Mouse (Mus musculus) liver, adult 2 months (tissue): Measurements from ENCODE around the gene Ddo. TPM values are rescaled to one million over a fixed set of nuclear protein-coding genes. Genes with fewer than 3 reads are reported as not detected.

Source experiments
- DNase-seq: peaks from one replicate; pipeline ENCODE4 v3.0.0-alpha.2; 2011; ENCODE audit warnings: low read depth, low spot score; ENCODE audit errors: extremely low read depth
- H3K27ac ChIP-seq: fragments of 200-500 bp; replicated peaks from 2 replicates; pipeline ENCODE4 v1.5.1; 2012; ENCODE audit warnings: low read depth, mild to moderate bottlenecking, control low read depth, inconsistent platforms, low read length; ENCODE audit not compliant: insufficient read depth
- H3K27me3 ChIP-seq: fragments of 200-500 bp; 2 replicates; pipeline ENCODE4 v1.6.1; 2012; ENCODE audit warnings: mild to moderate bottlenecking, moderate library complexity, low read length, inconsistent platforms; ENCODE audit not compliant: control insufficient read depth, insufficient read depth
- H3K36me3 ChIP-seq: fragments of 200-500 bp; 2 replicates; pipeline ENCODE4 v1.6.1; 2012; ENCODE audit warnings: low read length, inconsistent platforms; ENCODE audit not compliant: control insufficient read depth, insufficient read depth
- H3K4me1 ChIP-seq: fragments of 200-500 bp; 2 replicates; pipeline ENCODE4 v1.6.1; 2011; ENCODE audit warnings: low read length; ENCODE audit not compliant: control insufficient read depth, insufficient read depth
- H3K4me3 ChIP-seq: fragments of 200-500 bp; 2 replicates; pipeline ENCODE4 v1.5.1; 2011; ENCODE audit warnings: low read depth, mild to moderate bottlenecking, control low read depth, low read length, moderate library complexity; ENCODE audit not compliant: insufficient read depth
- H3K79me2 ChIP-seq: fragments of 200-500 bp; 2 replicates; pipeline ENCODE4 v1.6.1; 2012; ENCODE audit warnings: inconsistent platforms, mild to moderate bottlenecking, low read length, moderate library complexity; ENCODE audit not compliant: control insufficient read depth, insufficient read depth
- H3K9ac ChIP-seq: fragments of 200-500 bp; 2 replicates; pipeline ENCODE4 v1.6.1; 2012; ENCODE audit warnings: low read depth, mild to moderate bottlenecking, control low read depth, inconsistent platforms, low read length
- CTCF ChIP-seq: fragments of 200-500 bp; IDR thresholded peaks from 2 replicates; pipeline ENCODE4 v1.5.1; 2011; ENCODE audit warnings: low read depth, low read length, control low read depth
- POLR2A ChIP-seq: fragments of 200-500 bp; IDR thresholded peaks from 2 replicates; pipeline ENCODE4 v1.6.1; 2011; ENCODE audit warnings: low read length, control low read depth; ENCODE audit not compliant: insufficient read depth; ENCODE audit errors: extremely low read depth
- WGBS: fragments of 180-500 bp; shearing (Covaris S2); methylation state at CpG from one replicate; pipeline ENCODE4 v1.1.7; 2018; 5-methylcytosine and 5-hydroxymethylcytosine counted together
- polyA plus RNA-seq: library from polyadenylated mRNA; depleted of rRNA; stranded (reverse); fragments of >200 nt; gene quantifications from 2 replicates; pipeline ENCODE4 v1.2.3, GENCODE M21; 2012
- total RNA-seq: library from RNA; depleted of rRNA; stranded (reverse); fragments of >200 nt; gene quantifications from 2 replicates; pipeline ENCODE4 v1.2.3, GENCODE M21; 2014

Ddo gene
- total and polyA plus RNA-seq, 2 experiments, result 19.0 to 21.3 TPM

- no peak overlapping the region for H3K27ac ChIP-seq
- 0 out of 2 replicates have a peak overlapping the region, but pooled peaks have one; percentile 18 for H3K4me3 ChIP-seq
- no peak overlapping the region for H3K9ac ChIP-seq
- TF ChIP-seq CTCF (no peak), POLR2A (no peak)
- no peaks in the 10 kb centered on the region for H3K27me3 ChIP-seq
- H3K36me3 ChIP-seq, result no peaks in the 10 kb centered on the region
- H3K79me2 ChIP-seq, result no peaks in the 10 kb centered on the region
- no peaks in the 10 kb centered on the region for H3K4me1 ChIP-seq
- DNase-seq, result peak; percentile 39
- WGBS, result 41% methylated on average over 9 of the region's 9 CpGs
These were observed 83.3 kb downstream of the Ddo start for GRCm38 (mm10) chr10:40713018-40713608.

GRCm38 (mm10) chr10:40713829-40714228 lies 84.0 kb downstream of the Ddo start:
- no peak overlapping the region for H3K27ac ChIP-seq
- H3K9ac ChIP-seq, result no peak overlapping the region
- 87% methylated on average over 9 of the region's 9 CpGs for whole genome bisulfite sequencing
- no peak for DNase-seq
- no peaks in the 10 kb centered on the region for H3K27me3 ChIP-seq
- TF ChIP-seq CTCF, result no peak
- no peak for TF ChIP-seq POLR2A
- H3K4me1 ChIP-seq, result no peaks in the 10 kb centered on the region
- H3K36me3 ChIP-seq, result no peaks in the 10 kb centered on the region
- H3K79me2 ChIP-seq, result no peaks in the 10 kb centered on the region
- no peak overlapping the region for H3K4me3 ChIP-seq

GRCm38 (mm10) chr10:40715151-40715550 lies 85.3 kb downstream of the Ddo start:
- DNase-seq, result no peak
- Histone ChIP-seq H3K79me2 (no peaks in the 10 kb centered on the region), H3K9ac (no peak overlapping the region), H3K4me1 (no peaks in the 10 kb centered on the region), H3K4me3 (no peak overlapping the region), H3K36me3 (no peaks in the 10 kb centered on the region), H3K27me3 (no peaks in the 10 kb centered on the region), H3K27ac (no peak overlapping the region)
- WGBS, result 84% methylated on average over 4 of the region's 4 CpGs
- TF ChIP-seq POLR2A (no peak), CTCF (no peak)

GRCm38 (mm10) chr10:40716296-40716695 lies 86.5 kb downstream of the Ddo start:
- H3K4me1 ChIP-seq, result no peaks in the 10 kb centered on the region
- no peak overlapping the region for H3K4me3 ChIP-seq
- H3K79me2 ChIP-seq, result no peaks in the 10 kb centered on the region
- H3K27me3 ChIP-seq, result no peaks in the 10 kb centered on the region
- no peaks in the 10 kb centered on the region for H3K36me3 ChIP-seq
- H3K9ac ChIP-seq, result no peak overlapping the region
- DNase-seq, result no peak
- no peak overlapping the region for H3K27ac ChIP-seq
- 79% methylated on average over 8 of the region's 8 CpGs for WGBS
- TF ChIP-seq POLR2A (no peak), CTCF (no peak)

GRCm38 (mm10) chr10:40716713-40717112 lies 86.9 kb downstream of the Ddo start:
- TF ChIP-seq CTCF (no peak), POLR2A (no peak)
- H3K79me2 ChIP-seq, result no peaks in the 10 kb centered on the region
- no peaks in the 10 kb centered on the region for H3K36me3 ChIP-seq
- no peaks in the 10 kb centered on the region for H3K27me3 ChIP-seq
- no peak overlapping the region for H3K4me3 ChIP-seq
- H3K27ac ChIP-seq, result no peak overlapping the region
- DNase-seq, result no peak
- 85% methylated on average over 3 of the region's 3 CpGs for WGBS
- no peaks in the 10 kb centered on the region for H3K4me1 ChIP-seq
- H3K9ac ChIP-seq, result no peak overlapping the region

GRCm38 (mm10) chr10:40718362-40718761 lies 88.6 kb downstream of the Ddo start:
- no peak for DNase-seq
- H3K27ac ChIP-seq, result no peak overlapping the region
- no peaks in the 10 kb centered on the region for H3K36me3 ChIP-seq
- no peak overlapping the region for H3K9ac ChIP-seq
- no peaks in the 10 kb centered on the region for H3K27me3 ChIP-seq
- H3K4me1 ChIP-seq, result no peaks in the 10 kb centered on the region
- no peak overlapping the region for H3K4me3 ChIP-seq
- no peak for TF ChIP-seq CTCF
- TF ChIP-seq POLR2A, result no peak
- 92% methylated on average over 13 of the region's 13 CpGs for WGBS
- no peaks in the 10 kb centered on the region for H3K79me2 ChIP-seq
